Mouse (Mus musculus): ENCODE data around the gene Olfr167.
"Not testable (repeated sequence)": the region's sequence is repeated elsewhere in the genome, so short reads cannot be mapped to it uniquely, and the experiment has no call there.

DNA sequence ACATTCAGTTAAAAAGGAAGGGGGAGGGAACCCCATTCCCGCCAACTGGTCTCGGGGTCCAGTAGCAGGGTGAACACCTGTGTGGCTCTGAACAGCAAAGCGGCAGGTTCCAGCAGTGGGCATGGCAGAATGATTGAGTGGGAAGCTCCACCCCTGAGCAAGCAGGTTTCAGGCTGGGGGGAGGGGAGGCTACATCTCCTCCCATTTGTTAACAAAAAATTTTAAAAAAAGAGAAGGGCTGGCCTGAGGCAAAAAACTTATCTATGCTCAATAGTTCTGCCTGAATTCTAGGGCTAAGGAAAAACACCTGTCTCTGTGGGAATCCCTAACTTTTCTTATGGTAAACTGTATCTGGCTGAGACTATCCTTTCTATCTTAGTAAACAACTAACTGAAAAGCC is 30.2 kb upstream of the Olfr167 start:
- not testable (repeated sequence) for TF ChIP-seq CTCF (IDR thresholded peaks at IDR 0.05; ENCODE audit: control insufficient read depth, insufficient read depth, low read length); POLR2A (IDR thresholded peaks at IDR 0.05; ENCODE audit: borderline replicate concordance, control insufficient read depth, low read depth, low read length)

Measured in bone marrow, adult 2 months (tissue).